In the genomic region with DNA sequence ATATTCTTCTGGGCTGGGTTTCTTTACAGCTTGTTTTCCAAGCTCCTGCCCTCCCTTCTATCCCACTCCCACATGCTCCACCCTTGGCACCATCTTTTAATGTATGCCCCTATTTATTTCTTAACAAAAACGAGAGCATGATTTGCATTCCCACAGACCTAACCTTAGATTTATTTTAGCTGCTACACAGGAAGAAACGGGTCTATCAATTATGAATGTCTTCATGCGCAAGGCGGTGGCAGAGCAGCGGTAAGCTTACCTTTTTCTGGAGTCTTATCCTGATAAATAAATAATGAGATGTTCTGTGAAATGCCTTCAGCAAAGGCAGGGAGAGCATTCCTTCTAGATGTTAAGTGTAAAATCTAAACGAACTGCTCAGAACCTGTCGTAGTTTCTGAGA, we compare ENCODE assay signal across 23 mouse cellular contexts. TPM values are rescaled to one million over a fixed set of nuclear protein-coding genes. Genes with fewer than 3 reads are reported as not detected.
DNase-seq lines count a peak whose midpoint lies in the region; ATAC-seq and TF ChIP-seq lines count a peak whose summit lies in the region.
"Had no signal": no experiment of that assay in that cellular context is flagged by ENCODE, and none has a peak within 500 bp of the region (broad histone marks: within the 10 kb centered on the region; RNA-seq: fewer than 3 reads in every experiment).

No protein-coding gene starts in this region.

- DNase-seq in hindbrain, embryonic 11.5 days (ENCODE audit: low spot score), result no peak
- peak; percentile 51 for DNase-seq in brain, embryonic 14.5 days (ENCODE audit: low read depth)
- DNase-seq in heart, postnatal 36 days, result no peak
- no peak for DNase-seq in layer of hippocampus, adult 18-20 months (ENCODE audit: low spot score in 2 of 2)
- no peak for DNase-seq in gastrocnemius, postnatal 25 days
- DNase-seq: B cell, adult 2 months; cerebellum, adult 11 months; cerebellum, adult 2 months; cerebellum, adult 9-11 months; heart, adult 11 months had no signal

- no peak for TF ChIP-seq POLR2A in brain, embryonic 14.5 days (IDR thresholded peaks at IDR 0.05; ENCODE audit: borderline replicate concordance, extremely low read depth, insufficient read depth, insufficient read length, poor library complexity, severe bottlenecking)

- intact Hi-C loops in heart, postnatal 36 days (cut with DNase I), result loop anchor here (2.0 to 10.0 kb wide), 3 partner anchors 24 to 228 kb away; a partner anchor contains a TSS

- H3K27ac ChIP-seq in hindbrain, embryonic 13.5 days, result 0 out of 2 replicates have a peak overlapping the region, but pooled peaks have one; percentile 48
- no peak overlapping the region for H3K27ac ChIP-seq in hindbrain, embryonic 11.5 days (ENCODE audit: low read depth, low read length)
- H3K27ac ChIP-seq in midbrain, embryonic 12.5 days (replicated peaks), result 0 out of 2 replicates have a peak overlapping the region, but pooled peaks have one; percentile 5
- H3K27ac ChIP-seq in midbrain, embryonic 15.5 days, result peak overlapping the region; percentile 64
- H3K27ac ChIP-seq: embryonic facial prominence, embryonic 12.5 days; embryonic facial prominence, embryonic 15.5 days; forebrain, embryonic 15.5 days; hindbrain, embryonic 12.5 days had no signal

- H3K9ac ChIP-seq in hindbrain, embryonic 13.5 days, result no peak overlapping the region
- no peak overlapping the region for H3K9ac ChIP-seq in hindbrain, embryonic 11.5 days (ENCODE audit: low read depth, low read length)
- H3K9ac ChIP-seq in midbrain, embryonic 12.5 days (replicated peaks), result no peak overlapping the region
- H3K9ac ChIP-seq in midbrain, embryonic 15.5 days, result no peak overlapping the region
- H3K9ac ChIP-seq: embryonic facial prominence, embryonic 12.5 days; embryonic facial prominence, embryonic 15.5 days; forebrain, embryonic 15.5 days; hindbrain, embryonic 12.5 days had no signal

- no peak for ATAC-seq in hindbrain, embryonic 13.5 days (ENCODE audit: low FRiP score)
- ATAC-seq in hindbrain, embryonic 11.5 days (ENCODE audit: low FRiP score), result no peak
- ATAC-seq in midbrain, embryonic 12.5 days (ENCODE audit: low FRiP score, low read depth), result no peak
- 0 out of 2 replicates have a peak, but pooled peaks have one; percentile 30 for ATAC-seq in midbrain, embryonic 15.5 days (replicated peaks)
- ATAC-seq: forebrain, embryonic 15.5 days; hindbrain, embryonic 16.5 days; Patski had no signal

- no peaks in the 10 kb centered on the region for H3K36me3 ChIP-seq in hindbrain, embryonic 13.5 days
- H3K36me3 ChIP-seq in hindbrain, embryonic 11.5 days (ENCODE audit: control insufficient read depth, insufficient read depth, low read length), result no peaks in the 10 kb centered on the region
- H3K36me3 ChIP-seq in midbrain, embryonic 12.5 days, result no peaks in the 10 kb centered on the region
- no peaks in the 10 kb centered on the region for H3K36me3 ChIP-seq in midbrain, embryonic 15.5 days (replicated peaks)
- H3K36me3 ChIP-seq: embryonic facial prominence, embryonic 12.5 days; embryonic facial prominence, embryonic 15.5 days; forebrain, embryonic 12.5 days; forebrain, embryonic 15.5 days; G1E; hindbrain, embryonic 12.5 days had no signal

- TF ChIP-seq CTCF in brain, embryonic 14.5 days (IDR thresholded peaks at IDR 0.05; ENCODE audit: borderline replicate concordance, extremely low read depth, insufficient read depth, insufficient read length), result no peak

- WGBS in hindbrain, embryonic 13.5 days, result 66% methylated on average over 7 of the region's 7 CpGs
- 82% methylated on average over 7 of the region's 7 CpGs for WGBS in hindbrain, embryonic 11.5 days
- WGBS in midbrain, embryonic 12.5 days, result 82% methylated on average over 7 of the region's 7 CpGs
- 47% methylated on average over 7 of the region's 7 CpGs for WGBS in midbrain, embryonic 15.5 days

- H3K4me1 ChIP-seq in hindbrain, embryonic 13.5 days (replicated peaks), result peaks cover 15% of the 10 kb centered on the region
- H3K4me1 ChIP-seq in hindbrain, embryonic 11.5 days (replicated peaks; ENCODE audit: control insufficient read depth, insufficient read depth, low read length), result no peaks in the 10 kb centered on the region
- H3K4me1 ChIP-seq in midbrain, embryonic 12.5 days, result peaks cover 13% of the 10 kb centered on the region; the same call in 1 of the 2 replicates
- H3K4me1 ChIP-seq in midbrain, embryonic 15.5 days, result peaks cover 10% of the 10 kb centered on the region
- H3K4me1 ChIP-seq: embryonic facial prominence, embryonic 12.5 days; embryonic facial prominence, embryonic 15.5 days had no signal

- H3K4me2 ChIP-seq in hindbrain, embryonic 13.5 days, result no peak overlapping the region
- H3K4me2 ChIP-seq in hindbrain, embryonic 11.5 days (replicated peaks; ENCODE audit: low read depth, low read length), result no peak overlapping the region
- no peak overlapping the region for H3K4me2 ChIP-seq in midbrain, embryonic 12.5 days (replicated peaks)
- no peak overlapping the region for H3K4me2 ChIP-seq in midbrain, embryonic 15.5 days
- H3K4me2 ChIP-seq: embryonic facial prominence, embryonic 12.5 days; embryonic facial prominence, embryonic 15.5 days; forebrain, embryonic 12.5 days; forebrain, embryonic 15.5 days; hindbrain, embryonic 12.5 days had no signal

- no peaks in the 10 kb centered on the region for H3K9me3 ChIP-seq in hindbrain, embryonic 13.5 days
- H3K9me3 ChIP-seq in hindbrain, embryonic 11.5 days (ENCODE audit: control insufficient read depth, low read length), result no peaks in the 10 kb centered on the region
- no peaks in the 10 kb centered on the region for H3K9me3 ChIP-seq in midbrain, embryonic 12.5 days
- no peaks in the 10 kb centered on the region for H3K9me3 ChIP-seq in midbrain, embryonic 15.5 days
- H3K9me3 ChIP-seq: embryonic facial prominence, embryonic 12.5 days; embryonic facial prominence, embryonic 15.5 days; forebrain, embryonic 12.5 days; forebrain, embryonic 15.5 days; hindbrain, embryonic 12.5 days had no signal

- no peaks in the 10 kb centered on the region for H3K27me3 ChIP-seq in hindbrain, embryonic 13.5 days
- H3K27me3 ChIP-seq in hindbrain, embryonic 11.5 days (ENCODE audit: control insufficient read depth, insufficient read depth, low read length), result no peaks in the 10 kb centered on the region
- no peaks in the 10 kb centered on the region; the same call in 1 of the 2 replicates for H3K27me3 ChIP-seq in midbrain, embryonic 12.5 days
- H3K27me3 ChIP-seq in midbrain, embryonic 15.5 days (replicated peaks), result no peaks in the 10 kb centered on the region
- H3K27me3 ChIP-seq: CH12.LX; embryonic facial prominence, embryonic 12.5 days; embryonic facial prominence, embryonic 15.5 days; forebrain, embryonic 12.5 days; forebrain, embryonic 15.5 days; hindbrain, embryonic 12.5 days; Patski had no signal

- no peak overlapping the region for H3K4me3 ChIP-seq in hindbrain, embryonic 13.5 days
- H3K4me3 ChIP-seq in hindbrain, embryonic 11.5 days (ENCODE audit: low read depth, low read length), result no peak overlapping the region
- no peak overlapping the region for H3K4me3 ChIP-seq in midbrain, embryonic 12.5 days
- no peak overlapping the region for H3K4me3 ChIP-seq in midbrain, embryonic 15.5 days
- H3K4me3 ChIP-seq: embryonic facial prominence, embryonic 12.5 days; embryonic facial prominence, embryonic 15.5 days; forebrain, embryonic 12.5 days; forebrain, embryonic 15.5 days; hindbrain, embryonic 12.5 days had no signal

RNA-seq across cellular contexts. Expression of a gene that starts 24.2 kb away (rescaled TPM):
- polyA plus RNA-seq in hindbrain, embryonic 13.5 days (2015; fragmentation: Nextera tagmentation; extraction: Ambion mirVana), result 92.9 and 99.3 TPM in 2 replicates
- polyA plus RNA-seq in hindbrain, embryonic 11.5 days (2014; fragmentation: Nextera tagmentation; extraction: Ambion mirVana), result 44.7 and 53.7 TPM in 2 replicates
- 122 and 123 TPM in 2 replicates for polyA plus RNA-seq in brain, embryonic 14.5 days (2012; rRNA removed)
- polyA plus RNA-seq in midbrain, embryonic 12.5 days (2016; fragmentation: Nextera tagmentation; extraction: Ambion mirVana), result 117 and 119 TPM in 2 replicates
- polyA plus RNA-seq in midbrain, embryonic 15.5 days (2015; fragmentation: Nextera tagmentation; extraction: Ambion mirVana), result 165 and 174 TPM in 2 replicates
- total RNA-seq in heart, postnatal 36 days (2021), result 1 to 10 TPM in 1 of 2 experiments, under 1 TPM in 1; 0.98 to 1.6 TPM
- 10 to 100 TPM; 52.9 to 53.3 TPM for total RNA-seq in layer of hippocampus, adult 18-20 months (2021)
- 1 to 10 TPM in 1 of 2 experiments, under 1 TPM in 1; 0.77 to 1.4 TPM for total RNA-seq in gastrocnemius, postnatal 25 days (2021)
- total RNA-seq: CH12.LX; common myeloid progenitor, adult 5-6 weeks; G1E had no signal
- polyA plus RNA-seq: G1E had no signal
